Comparison of ENCODE assay signal across 19 mouse cellular contexts in genomic region chr12:108564910-108565506, GRCm38 (mm10). TPM values are rescaled to one million over a fixed set of nuclear protein-coding genes. Genes with fewer than 3 reads are reported as not detected.
DNase-seq lines count a peak whose midpoint lies in the region; ATAC-seq and TF ChIP-seq lines count a peak whose summit lies in the region.
"Had no signal": no experiment of that assay in that cellular context is flagged by ENCODE, and none has a peak within 500 bp of the region (broad histone marks: within the 10 kb centered on the region; RNA-seq: fewer than 3 reads in every experiment).

No protein-coding gene starts in this region.

- H3K27ac ChIP-seq in forebrain, embryonic 12.5 days = peak overlapping the region; percentile 74
- peak overlapping the region; percentile 44 for H3K27ac ChIP-seq in hindbrain, embryonic 14.5 days
- H3K27ac ChIP-seq in midbrain, embryonic 15.5 days = peak overlapping the region; percentile 60
- H3K27ac ChIP-seq in kidney, adult 2 months (ENCODE audit: insufficient read depth, low read depth, low read length) = no peak overlapping the region
- H3K27ac ChIP-seq: embryonic facial prominence, embryonic 13.5 days; heart, embryonic 13.5 days; limb, embryonic 12.5 days; macrophage had no signal

- 0 out of 2 replicates have a peak, but pooled peaks cover 6% of the 10 kb centered on the region for H3K36me3 ChIP-seq in forebrain, embryonic 12.5 days (replicated peaks)
- no peaks in the 10 kb centered on the region for H3K36me3 ChIP-seq in hindbrain, embryonic 14.5 days (replicated peaks; ENCODE audit: control insufficient read depth, insufficient read depth)
- no peaks in the 10 kb centered on the region for H3K36me3 ChIP-seq in midbrain, embryonic 15.5 days (replicated peaks)
- H3K36me3 ChIP-seq in kidney, adult 2 months (ENCODE audit: control insufficient read depth, insufficient read depth, low read length) = no peaks in the 10 kb centered on the region
- H3K36me3 ChIP-seq: heart, embryonic 13.5 days had no signal

- 0 out of 2 replicates have a peak overlapping the region, but pooled peaks have one; percentile 5 for H3K9ac ChIP-seq in forebrain, embryonic 12.5 days
- H3K9ac ChIP-seq in hindbrain, embryonic 14.5 days = peak overlapping the region; percentile 20; the same call in 1 of the 2 replicates
- H3K9ac ChIP-seq in midbrain, embryonic 15.5 days = no peak overlapping the region
- H3K9ac ChIP-seq: embryonic facial prominence, embryonic 13.5 days; heart, embryonic 13.5 days; limb, embryonic 12.5 days had no signal

- H3K27me3 ChIP-seq in forebrain, embryonic 12.5 days = no peaks in the 10 kb centered on the region
- no peaks in the 10 kb centered on the region for H3K27me3 ChIP-seq in hindbrain, embryonic 14.5 days (ENCODE audit: control insufficient read depth, insufficient read depth, low read length)
- H3K27me3 ChIP-seq in midbrain, embryonic 15.5 days (replicated peaks) = no peaks in the 10 kb centered on the region
- no peaks in the 10 kb centered on the region for H3K27me3 ChIP-seq in kidney, adult 2 months (replicated peaks; ENCODE audit: control insufficient read depth, insufficient read depth, low read length)
- H3K27me3 ChIP-seq: embryonic facial prominence, embryonic 13.5 days; heart, embryonic 13.5 days; limb, embryonic 12.5 days had no signal

- intact Hi-C loops in left cerebral cortex, postnatal 4 days (cut with DNase I) = no loop called here

- no peak for TF ChIP-seq CTCF in kidney, adult 2 months (conservative IDR thresholded peaks at IDR 0.05; ENCODE audit: insufficient read depth, insufficient read length, low read depth, low read length)

- H3K4me1 ChIP-seq in forebrain, embryonic 12.5 days = peaks cover 30% of the 10 kb centered on the region
- peaks cover 22% of the 10 kb centered on the region for H3K4me1 ChIP-seq in hindbrain, embryonic 14.5 days (replicated peaks; ENCODE audit: control insufficient read depth, insufficient read depth, low read length)
- peaks cover 42% of the 10 kb centered on the region for H3K4me1 ChIP-seq in midbrain, embryonic 15.5 days
- H3K4me1 ChIP-seq in kidney, adult 2 months (ENCODE audit: control insufficient read depth, insufficient read depth, low read length) = no peaks in the 10 kb centered on the region
- H3K4me1 ChIP-seq: limb, embryonic 12.5 days had no signal

- 39% methylated on average over 12 of the region's 12 CpGs for WGBS in forebrain, embryonic 12.5 days
- 16% methylated on average over 12 of the region's 12 CpGs for WGBS in hindbrain, embryonic 14.5 days
- WGBS in midbrain, embryonic 15.5 days = 9% methylated on average over 12 of the region's 12 CpGs
- 89% methylated on average over 12 of the region's 12 CpGs for WGBS in kidney, adult 2 months

- no peak for TF ChIP-seq POLR2A in kidney, adult 2 months (IDR thresholded peaks at IDR 0.05; ENCODE audit: low read depth, low read length)

- 0 out of 2 replicates have a peak overlapping the region, but pooled peaks have one; percentile 0 for H3K4me3 ChIP-seq in forebrain, embryonic 12.5 days (replicated peaks)
- H3K4me3 ChIP-seq in hindbrain, embryonic 14.5 days (replicated peaks; ENCODE audit: low read length) = no peak overlapping the region
- no peak overlapping the region for H3K4me3 ChIP-seq in midbrain, embryonic 15.5 days
- no peak overlapping the region for H3K4me3 ChIP-seq in kidney, adult 2 months (ENCODE audit: insufficient read depth, low read depth, low read length)
- H3K4me3 ChIP-seq: embryonic facial prominence, embryonic 13.5 days; heart, embryonic 13.5 days; limb, embryonic 12.5 days; myocyte had no signal

- peak overlapping the region; percentile 30 for H3K4me2 ChIP-seq in forebrain, embryonic 12.5 days
- H3K4me2 ChIP-seq in hindbrain, embryonic 14.5 days (replicated peaks) = peak overlapping the region; percentile 23
- peak overlapping the region; percentile 8 for H3K4me2 ChIP-seq in midbrain, embryonic 15.5 days
- H3K4me2 ChIP-seq: embryonic facial prominence, embryonic 13.5 days; heart, embryonic 13.5 days; limb, embryonic 12.5 days had no signal

- ATAC-seq in forebrain, embryonic 12.5 days (ENCODE audit: low FRiP score) = peak; percentile 49; the same call in 1 of the 2 replicates
- ATAC-seq in hindbrain, embryonic 14.5 days (ENCODE audit: low FRiP score) = peak; percentile 66; the same call in 1 of the 2 replicates
- peak; percentile 60 for ATAC-seq in midbrain, embryonic 15.5 days (replicated peaks)

- no peaks in the 10 kb centered on the region for H3K9me3 ChIP-seq in forebrain, embryonic 12.5 days
- no peaks in the 10 kb centered on the region for H3K9me3 ChIP-seq in hindbrain, embryonic 14.5 days (ENCODE audit: control insufficient read depth, low read length)
- H3K9me3 ChIP-seq in midbrain, embryonic 15.5 days = no peaks in the 10 kb centered on the region
- H3K9me3 ChIP-seq: heart, embryonic 13.5 days; limb, embryonic 12.5 days had no signal

- peak; percentile 88 for DNase-seq in Muller cell, postnatal 12 days (ENCODE audit: inconsistent ontology term)
- DNase-seq in hindbrain, embryonic 14.5 days (ENCODE audit: low spot score) = peak; percentile 35
- no peak for DNase-seq in kidney, adult 18-20 months
- no peak for DNase-seq in left cerebral cortex, postnatal 4 days
- no peak for DNase-seq in layer of hippocampus, postnatal 14 days (ENCODE audit: low spot score in 2 of 2)
- no peak for DNase-seq in kidney, adult 2 months
- DNase-seq: adrenal gland, postnatal 14 days; B cell, adult 2 months; cerebellum, postnatal 10 days; gastrocnemius, postnatal 25 days; kidney, postnatal 10 days; layer of hippocampus, adult 9-11 months had no signal

RNA-seq across cellular contexts. Expression of gene Evl, which starts 10.5 kb away (rescaled TPM):
- 121 and 124 TPM in 2 replicates for polyA plus RNA-seq in forebrain, embryonic 12.5 days (2016; fragmentation: Nextera tagmentation; extraction: Ambion mirVana)
- 243 and 270 TPM in 2 replicates for polyA plus RNA-seq in hindbrain, embryonic 14.5 days (2014; fragmentation: Nextera tagmentation; extraction: Ambion mirVana)
- polyA plus RNA-seq in midbrain, embryonic 15.5 days (2015; fragmentation: Nextera tagmentation; extraction: Ambion mirVana) = 291 and 297 TPM in 2 replicates
- 100 to 1,000 TPM; 585 to 625 TPM for total RNA-seq in left cerebral cortex, postnatal 4 days (2021)
- 100 to 1,000 TPM; 224 to 240 TPM for total RNA-seq in layer of hippocampus, postnatal 14 days (2021)
- polyA plus RNA-seq in kidney, adult 2 months (2012; rRNA removed) = 19.1 and 33.3 TPM in 2 replicates

Comparison
In these comparisons a context has a peak if more than half of its experiments do, and no peak if none do; other contexts are left out.
1. DNase-seq: peak in Muller cell, postnatal 12 days (single experiment) and hindbrain, embryonic 14.5 days (single experiment); none in kidney, adult 18-20 months (single experiment), left cerebral cortex, postnatal 4 days (single experiment), layer of hippocampus, postnatal 14 days (0 of 2) and kidney, adult 2 months (single experiment).
2. Peak in every context shown above with its lines, with median percentiles within 50 percentile points of each other: ATAC-seq and H3K4me2 ChIP-seq.